Mouse (Mus musculus): ENCODE data around the gene Hpcal1.

Gene Hpcal1

GRCm38 (mm10) chr12:17686116-17686515 lies 4.5 kb upstream of the Hpcal1 start:
- no peak for DNase-seq (ENCODE audit: low spot score in 2 of 2)

DNA sequence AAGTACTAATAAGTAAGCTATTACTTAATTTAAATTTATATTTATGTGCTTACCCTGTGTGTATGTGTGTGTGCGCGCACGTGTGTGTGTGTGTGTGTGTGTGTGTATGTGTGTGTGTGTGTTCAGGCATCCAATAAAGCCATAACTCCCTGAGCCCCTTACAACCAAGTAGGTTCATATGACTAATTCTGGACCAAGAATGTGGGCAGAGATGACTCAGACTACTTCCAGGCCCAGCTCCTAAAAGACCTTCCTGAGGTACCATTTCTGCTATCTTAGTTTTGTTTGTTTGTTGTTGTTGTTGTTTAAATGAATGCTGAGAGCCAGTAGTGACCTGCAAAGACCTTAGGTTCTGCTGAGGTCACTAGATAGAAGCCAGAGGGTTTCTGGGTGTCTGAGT lies 1.7 kb upstream of the Hpcal1 start:
- DNase-seq (ENCODE audit: low spot score in 2 of 2): no peak

DNA sequence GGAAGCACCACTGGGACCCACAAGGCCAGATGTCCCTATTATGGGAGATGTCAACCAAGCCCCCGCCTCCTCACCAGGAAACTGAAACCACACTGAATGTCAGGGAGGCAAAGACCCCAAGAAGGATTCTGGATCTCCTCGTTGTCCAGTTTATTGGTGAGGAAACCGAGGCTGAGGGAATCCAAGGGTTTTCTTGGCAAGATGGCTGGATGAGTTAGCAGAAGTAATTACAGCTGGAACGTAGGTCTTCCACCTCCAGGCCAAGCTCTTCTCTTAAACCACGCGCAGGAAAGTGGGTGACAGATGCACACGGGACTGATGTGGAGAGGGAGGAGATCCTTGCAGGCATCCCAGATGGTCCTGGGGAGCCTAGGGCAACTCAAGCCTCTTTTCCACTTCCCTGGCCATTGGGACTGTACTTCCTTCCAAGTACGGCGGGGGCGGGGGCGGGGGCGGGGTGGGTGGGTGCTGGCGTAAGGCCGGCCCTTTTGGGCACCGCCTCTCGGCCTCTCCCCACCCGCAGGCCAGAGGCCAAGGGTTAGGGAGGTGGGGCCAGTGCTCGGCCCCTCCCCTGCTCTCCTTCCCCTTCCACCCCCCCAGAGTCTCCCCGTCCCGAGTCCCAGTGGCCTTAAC lies 609 bp upstream of the Hpcal1 start:
- DNase-seq (ENCODE audit: low spot score in 2 of 2): no peak

GRCm38 (mm10) chr12:17691320-17691876 lies 742 bp downstream of the Hpcal1 start:
- no peak for DNase-seq (ENCODE audit: low spot score in 2 of 2)

DNA sequence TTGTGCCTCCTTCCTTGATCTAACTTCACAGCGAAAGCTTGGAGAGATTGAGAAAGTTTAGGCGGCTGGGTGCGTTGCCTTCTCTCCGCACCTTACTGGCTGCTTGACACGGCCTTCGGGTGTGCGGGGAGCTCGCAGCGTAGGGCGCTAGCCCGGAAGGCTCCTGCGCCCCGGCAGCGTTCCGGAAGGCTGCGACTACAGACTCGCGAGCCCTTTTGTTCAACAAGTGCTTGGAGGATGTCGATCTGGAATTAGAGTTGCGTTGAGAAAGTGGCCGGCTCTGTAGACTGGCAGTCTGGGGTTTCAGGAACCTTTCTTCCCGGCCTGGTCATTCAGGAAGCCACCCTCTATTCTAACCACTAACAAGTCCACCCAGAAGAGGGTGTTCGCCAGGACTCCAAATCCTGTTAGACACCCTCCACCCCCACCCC lies 1.2 kb downstream of the Hpcal1 start:
- no peak for DNase-seq (ENCODE audit: low spot score in 2 of 2)

DNA sequence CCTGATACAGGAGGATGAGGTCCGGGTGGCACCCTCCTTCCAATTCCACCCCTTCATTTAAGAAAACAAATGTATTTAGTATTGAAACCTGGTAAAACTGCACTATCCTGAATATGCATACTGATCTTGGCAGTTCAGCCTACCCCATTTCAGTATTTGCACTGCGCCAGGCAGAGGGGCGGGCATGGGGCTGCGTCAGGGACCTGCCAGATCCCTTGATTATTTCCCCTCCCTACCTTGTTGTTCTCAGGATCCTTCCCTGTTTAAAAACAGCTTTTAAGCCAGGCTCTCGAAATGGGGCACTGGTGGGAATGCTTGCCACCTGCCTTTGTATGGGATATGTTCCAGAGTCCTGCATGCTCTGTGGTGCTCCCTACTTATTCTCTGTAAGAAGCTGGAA lies 1.7 kb downstream of the Hpcal1 start:
- DNase-seq (ENCODE audit: low spot score in 2 of 2): no peak

GRCm38 (mm10) chr12:17692953-17693352 lies 2.3 kb downstream of the Hpcal1 start:
- DNase-seq (ENCODE audit: low spot score in 2 of 2): no peak

- DNase-seq (ENCODE audit: low spot score in 2 of 2): no peak
These were observed 4.0 kb downstream of the Hpcal1 start for GRCm38 (mm10) chr12:17694589-17695115.

DNA sequence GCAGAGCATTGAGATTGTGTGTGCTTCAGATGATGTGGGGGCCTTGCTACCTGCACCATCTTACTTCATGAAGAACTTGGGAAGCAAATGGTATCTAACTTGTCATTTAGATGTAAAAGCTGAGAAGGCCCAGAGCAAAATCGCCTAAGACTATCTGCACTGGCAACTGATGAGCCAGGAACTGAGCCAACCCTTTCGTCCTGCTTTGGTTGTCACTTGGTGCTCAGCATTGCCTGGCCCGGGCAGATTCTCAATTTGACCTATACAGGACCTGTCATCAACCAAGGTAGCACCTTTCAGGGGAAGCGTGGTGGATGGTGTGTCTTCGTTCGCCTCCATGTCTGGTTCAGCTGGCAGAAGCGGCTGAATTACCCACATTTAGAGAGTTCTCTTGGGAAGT lies 5.7 kb downstream of the Hpcal1 start:
- no peak for DNase-seq (ENCODE audit: low spot score in 2 of 2)

- DNase-seq (ENCODE audit: low spot score in 2 of 2): no peak
These were observed 8.3 kb downstream of the Hpcal1 start for GRCm38 (mm10) chr12:17698934-17699333.

GRCm38 (mm10) chr12:17699480-17699879 lies 8.8 kb downstream of the Hpcal1 start:
- no peak for DNase-seq (ENCODE audit: low spot score in 2 of 2)

- DNase-seq (ENCODE audit: low spot score in 2 of 2): no peak
These were observed 10.6 kb downstream of the Hpcal1 start for GRCm38 (mm10) chr12:17701131-17701720.

DNA sequence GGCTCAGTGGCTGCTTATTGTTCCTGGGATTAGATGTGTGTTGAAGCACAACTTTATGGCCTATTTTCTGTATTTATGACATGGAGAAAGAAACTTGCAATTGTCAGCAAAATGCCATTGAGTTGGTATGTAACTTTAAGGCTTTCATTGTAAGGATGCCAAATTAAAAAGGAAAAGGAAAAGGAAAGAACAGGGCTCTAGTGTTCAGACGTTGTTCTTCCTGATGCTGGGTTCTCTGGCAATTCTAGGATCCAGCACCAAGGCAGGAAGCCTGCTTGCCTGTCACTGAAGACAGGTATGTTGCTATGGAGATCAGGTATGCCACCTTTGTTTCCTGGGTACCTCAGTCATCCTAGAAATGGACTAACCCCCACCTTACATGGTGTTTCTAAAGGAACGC lies 11.1 kb downstream of the Hpcal1 start:
- no peak for DNase-seq (ENCODE audit: low spot score in 2 of 2)

GRCm38 (mm10) chr12:17702257-17702943 lies 11.7 kb downstream of the Hpcal1 start:
- DNase-seq (ENCODE audit: low spot score in 2 of 2): no peak

DNA sequence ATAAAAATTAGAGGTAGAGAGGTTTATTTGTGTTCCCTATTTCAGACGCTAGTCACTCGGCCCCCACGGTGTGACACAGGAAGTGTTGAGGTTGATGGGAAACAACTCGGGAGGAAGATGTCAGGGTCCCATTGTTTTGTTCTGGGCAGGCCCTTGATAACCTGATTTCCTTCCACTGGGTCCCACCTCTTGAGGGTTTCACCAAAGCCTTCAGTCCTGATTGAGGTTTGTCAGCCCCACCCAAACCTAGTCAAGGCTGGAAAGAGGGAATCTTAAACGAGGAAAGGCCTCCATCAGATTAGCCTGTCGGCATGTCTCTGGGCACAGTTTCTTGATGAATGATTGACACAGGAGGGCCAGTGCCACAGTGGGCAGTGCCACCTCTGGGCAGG lies 12.3 kb downstream of the Hpcal1 start:
- no peak for DNase-seq (ENCODE audit: low spot score in 2 of 2)

- no peak for DNase-seq (ENCODE audit: low spot score in 2 of 2)
These were observed 13.2 kb downstream of the Hpcal1 start for GRCm38 (mm10) chr12:17703866-17704265.

DNA sequence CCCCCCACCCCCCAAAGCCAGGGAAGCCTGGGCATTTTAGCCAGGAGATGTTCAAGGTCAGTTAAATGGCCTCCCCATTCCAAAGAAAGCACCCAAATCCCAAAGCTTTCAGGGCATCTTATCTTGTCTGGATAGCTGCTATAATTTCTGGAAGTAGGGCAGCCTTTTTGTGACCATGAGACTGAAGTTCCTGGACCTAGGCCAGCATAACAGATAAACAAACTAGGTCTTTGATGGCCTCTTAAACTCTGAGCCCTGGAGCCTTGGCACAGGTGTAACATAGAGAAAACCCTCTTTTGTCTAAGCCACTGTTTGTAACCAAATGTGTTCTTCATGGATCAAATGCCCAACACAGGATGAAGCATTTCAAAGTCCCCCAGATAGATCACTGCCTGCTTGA lies 16.8 kb downstream of the Hpcal1 start:
- DNase-seq (ENCODE audit: low spot score in 2 of 2): no peak

GRCm38 (mm10) chr12:17709451-17709850 lies 18.8 kb downstream of the Hpcal1 start:
- DNase-seq (ENCODE audit: low spot score in 2 of 2): no peak

DNA sequence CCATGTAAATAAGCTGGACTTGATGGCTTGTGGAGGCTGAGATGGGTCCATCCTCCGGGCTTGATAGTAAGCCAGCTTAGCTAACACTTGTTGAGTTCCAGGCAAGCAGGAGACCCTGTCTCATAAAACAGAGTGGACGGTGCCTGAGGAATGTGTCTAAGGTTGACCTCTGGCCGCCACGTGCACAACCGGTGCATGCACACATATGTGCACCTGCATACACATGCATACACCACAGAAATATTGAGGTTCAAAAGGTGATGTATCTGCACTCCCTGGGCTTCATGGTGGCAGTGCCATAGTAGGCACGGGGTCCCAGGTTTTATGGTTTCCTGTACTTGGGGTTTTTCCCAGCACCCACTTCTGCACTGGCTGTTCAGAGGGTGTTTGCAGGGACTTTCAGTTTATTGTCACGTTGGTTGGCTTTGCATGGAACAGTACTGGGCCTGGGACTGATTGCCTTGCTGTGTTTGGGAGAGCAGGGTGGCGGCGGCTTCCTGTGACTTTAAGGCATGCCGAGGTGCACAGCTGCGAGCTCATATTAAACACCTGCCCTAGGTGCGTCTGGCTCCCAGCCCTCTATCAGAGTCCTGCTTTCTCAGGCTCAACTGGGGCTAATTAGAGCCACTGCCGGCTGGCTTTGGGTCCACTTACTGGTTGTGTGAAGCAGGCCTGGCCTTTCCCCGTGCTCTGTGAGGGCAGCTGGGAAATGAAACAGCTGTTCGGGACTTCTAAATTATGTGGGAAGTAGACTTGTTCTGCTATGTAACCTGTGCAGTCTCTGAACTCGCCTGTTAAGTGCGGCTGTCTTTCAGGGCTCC lies 19.5 kb downstream of the Hpcal1 start:
- DNase-seq (ENCODE audit: low spot score in 2 of 2): no peak

DNA sequence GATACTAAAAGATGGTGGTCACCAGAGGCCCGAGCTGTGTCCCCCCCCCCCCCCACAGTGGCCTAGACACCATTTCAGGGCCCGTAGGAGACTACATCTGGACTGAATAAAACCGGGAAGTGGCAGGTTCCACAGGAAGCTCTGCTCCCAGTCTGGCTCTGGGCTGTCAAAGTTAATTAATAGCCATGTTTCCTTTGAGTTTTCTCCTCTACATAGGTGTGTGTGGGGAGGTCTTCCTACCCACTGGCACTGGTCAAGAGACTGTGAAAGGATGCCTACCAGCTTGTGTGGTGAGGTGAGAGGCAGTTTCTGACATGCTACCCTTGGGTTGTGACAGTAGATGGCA lies 20.1 kb downstream of the Hpcal1 start:
- DNase-seq (ENCODE audit: low spot score in 2 of 2): no peak

GRCm38 (mm10) chr12:17711731-17712388 lies 21.2 kb downstream of the Hpcal1 start:
- DNase-seq (ENCODE audit: low spot score in 2 of 2): no peak

Data from right cerebral cortex, postnatal 36 days (tissue).